Mouse (Mus musculus): ENCODE measurements around the gene Gm49384.
"Not testable (repeated sequence)": the region's sequence is repeated elsewhere in the genome, so short reads cannot be mapped to it uniquely, and the experiment has no call there.

Gene Gm49384

DNA sequence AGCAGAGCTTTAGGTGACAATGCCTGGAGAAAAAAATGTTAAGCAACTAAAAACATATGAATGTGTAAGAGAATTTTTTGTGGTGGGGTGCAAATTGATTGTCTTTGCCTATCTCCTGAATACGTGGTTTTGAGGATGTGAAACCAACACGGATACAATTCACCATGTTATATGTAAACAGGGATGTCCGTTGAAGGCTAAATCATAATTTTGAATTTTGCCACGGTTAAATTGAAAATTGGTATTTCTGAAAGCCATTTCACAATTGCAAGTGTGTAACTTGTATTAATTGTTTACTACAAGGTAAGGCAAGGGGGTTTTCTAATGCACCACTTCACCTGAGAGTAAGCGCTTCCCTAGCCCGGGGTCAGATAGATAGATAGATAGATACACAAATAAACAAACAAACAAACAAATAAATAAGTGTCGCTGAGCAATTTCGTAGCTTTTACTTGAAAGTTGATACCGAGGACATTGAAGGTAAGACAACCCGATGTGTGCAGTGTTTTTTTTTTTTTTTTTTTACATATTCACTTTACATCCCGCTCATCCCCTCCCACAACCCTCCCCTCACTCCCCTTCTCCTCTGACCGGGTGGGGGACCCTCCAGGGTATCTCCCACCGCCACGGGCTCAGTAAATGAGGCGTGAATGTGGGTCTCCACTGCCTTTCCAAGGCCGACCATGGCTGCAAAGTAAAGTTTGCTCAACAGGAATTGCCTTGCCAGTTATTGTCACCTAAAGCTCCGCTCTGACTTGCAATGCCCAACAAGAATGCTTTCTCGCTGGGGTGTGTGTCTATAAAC is 36.2 kb downstream of the Gm49384 start:
- no peak for DNase-seq (ENCODE audit: low spot score)

DNA sequence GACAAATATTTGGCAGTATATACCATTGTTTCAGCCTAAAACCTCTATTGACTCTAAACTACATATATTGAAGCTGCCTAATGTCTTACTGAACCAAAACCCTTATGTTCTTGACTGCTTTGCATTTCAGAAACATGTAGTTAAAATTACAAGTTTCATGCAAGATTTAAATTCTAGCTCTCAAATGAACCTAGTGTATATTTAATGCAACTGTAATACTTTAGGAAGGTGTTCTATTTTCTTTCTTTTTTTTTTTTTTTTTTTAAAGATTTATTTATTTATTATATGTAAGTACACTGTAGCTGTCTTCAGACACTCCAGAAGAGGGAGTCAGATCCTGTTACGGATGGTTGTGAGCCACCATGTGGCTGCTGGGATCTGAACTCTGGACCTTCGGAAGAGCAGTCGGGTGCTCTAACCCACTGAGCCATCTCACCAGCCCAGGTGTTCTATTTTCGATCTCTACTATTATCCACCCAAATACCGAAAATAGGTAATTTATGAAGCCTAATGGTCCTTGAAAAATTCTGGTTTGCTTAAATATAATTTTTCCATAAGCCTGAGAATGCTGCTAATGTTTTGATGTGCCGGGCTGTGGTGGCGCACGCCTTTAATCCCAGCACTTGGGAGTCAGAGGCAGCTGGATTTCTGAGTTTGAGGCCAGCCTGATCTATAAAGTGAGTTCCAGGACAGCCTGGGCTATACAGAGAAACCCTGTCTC is 37.0 kb downstream of the Gm49384 start:
- DNase-seq (ENCODE audit: low spot score) = not testable (repeated sequence)

DNA sequence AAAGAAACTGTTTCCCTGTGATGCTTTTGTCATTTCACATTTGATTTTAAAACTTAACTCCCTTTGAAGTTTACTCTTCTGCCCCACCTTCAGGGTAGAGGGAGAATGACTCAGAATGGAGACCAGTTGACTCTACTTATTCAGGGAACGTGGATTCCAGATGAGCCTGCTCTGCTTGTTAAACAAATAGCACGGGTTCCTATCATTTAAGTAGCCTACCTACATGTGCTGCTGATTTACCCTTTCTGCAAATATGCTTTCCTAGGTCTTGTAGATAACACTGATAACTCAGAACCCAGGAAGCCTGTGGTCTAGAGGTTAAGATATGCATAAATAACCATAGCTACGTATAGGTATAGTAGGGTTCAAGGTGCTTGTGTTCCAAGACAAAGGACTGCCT is 39.2 kb downstream of the Gm49384 start:
- no peak for DNase-seq (ENCODE audit: low spot score)

DNA sequence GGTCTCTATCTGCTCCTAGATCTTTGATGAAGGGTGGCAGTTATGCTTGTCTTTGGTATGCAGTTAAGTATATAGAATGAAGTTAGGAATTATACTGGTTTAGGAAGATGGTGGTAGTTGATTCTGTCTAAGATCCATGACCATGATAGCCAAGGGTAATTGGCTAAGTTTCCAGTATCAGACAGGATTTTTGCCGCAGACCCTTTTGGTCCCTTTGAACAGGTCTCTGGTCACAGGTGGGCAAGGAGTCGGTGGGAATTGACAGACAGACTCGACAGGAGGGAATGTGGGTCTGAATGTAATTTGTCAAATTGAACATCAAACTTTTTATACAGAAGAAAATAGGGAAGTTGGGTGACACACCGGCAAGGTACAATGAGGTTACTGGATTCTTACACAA is 40.5 kb downstream of the Gm49384 start:
- not testable (repeated sequence) for DNase-seq (ENCODE audit: low spot score)

DNA sequence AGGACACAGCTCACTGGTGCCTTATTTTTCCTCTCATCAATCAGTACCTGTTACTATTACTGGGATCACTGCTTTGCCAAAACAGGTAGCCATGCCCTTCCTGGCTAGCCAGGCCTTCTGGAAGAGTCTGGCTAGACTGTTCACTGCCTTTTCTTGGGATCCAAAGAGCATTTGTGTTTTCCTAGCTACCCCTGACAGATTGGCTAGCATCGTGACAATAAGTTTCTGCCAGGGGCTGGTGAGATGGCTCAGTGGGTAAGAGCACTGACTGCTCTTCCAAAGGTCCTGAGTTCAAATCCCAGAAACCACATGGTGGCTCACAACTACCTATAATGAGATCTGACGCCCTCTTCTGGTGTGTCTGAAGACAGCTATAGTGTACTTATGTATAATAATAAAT is 43.4 kb downstream of the Gm49384 start:
- DNase-seq (ENCODE audit: low spot score) = not testable (repeated sequence)

DNA sequence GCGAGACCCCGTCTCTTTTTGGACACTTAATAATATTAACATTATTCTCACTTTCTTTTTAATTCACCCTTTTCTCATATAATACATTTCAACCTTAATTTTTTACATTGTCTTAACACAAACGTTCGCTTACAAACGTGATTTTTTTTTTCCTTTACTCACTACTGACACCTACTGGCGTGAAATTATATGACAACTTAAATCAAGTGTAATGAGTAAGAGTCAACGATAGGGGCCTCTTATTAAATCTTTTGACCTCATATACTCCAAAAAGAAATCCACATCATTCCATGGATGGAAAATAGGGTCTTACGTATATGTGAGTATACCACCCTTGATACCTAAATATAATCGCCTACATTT is 44.5 kb downstream of the Gm49384 start:
- no peak for DNase-seq (ENCODE audit: low spot score)

DNA sequence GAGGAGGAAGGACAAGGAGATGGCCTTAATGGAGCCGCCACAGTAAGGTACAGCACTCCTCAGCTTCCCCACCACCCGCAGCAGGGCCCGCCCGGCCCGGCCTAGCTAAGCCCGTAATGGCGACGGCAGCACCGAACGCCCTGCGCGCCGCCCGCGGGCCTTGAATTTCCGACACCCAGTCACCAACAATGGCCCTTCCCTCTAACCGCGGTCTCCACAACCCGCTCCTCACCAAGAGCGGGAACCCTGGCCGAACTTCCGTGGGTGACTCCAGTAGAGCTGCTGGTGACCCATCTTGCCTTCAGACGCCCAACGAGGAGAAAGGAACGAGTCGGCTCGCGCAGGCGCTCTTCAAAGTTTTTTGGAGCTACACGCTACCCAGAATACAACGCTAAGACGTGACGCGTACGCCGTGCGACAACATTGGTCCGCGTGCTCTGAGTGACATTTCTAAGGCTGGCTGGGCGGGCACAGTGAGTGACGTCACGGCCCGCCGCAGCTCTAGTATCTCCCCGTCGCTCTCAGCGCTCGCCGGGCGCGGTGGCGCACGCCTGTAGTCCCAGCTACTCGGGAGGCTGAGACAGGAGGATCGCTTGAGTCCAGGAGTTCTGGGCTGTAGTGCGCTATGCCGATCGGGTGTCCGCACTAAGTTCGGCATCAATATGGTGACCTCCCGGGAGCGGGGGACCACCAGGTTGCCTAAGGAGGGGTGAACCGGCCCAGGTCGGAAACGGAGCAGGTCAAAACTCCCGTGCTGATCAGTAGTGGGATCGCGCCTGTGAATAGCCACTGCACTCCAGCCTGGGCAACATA is 45.1 kb downstream of the Gm49384 start, which contains the start of gene Rps29:
Gene Rps29, minus strand, starts transcription at position 422 of the 813 bp plus-strand sequence.
- DNase-seq (ENCODE audit: low spot score) = peak; percentile 97

DNA sequence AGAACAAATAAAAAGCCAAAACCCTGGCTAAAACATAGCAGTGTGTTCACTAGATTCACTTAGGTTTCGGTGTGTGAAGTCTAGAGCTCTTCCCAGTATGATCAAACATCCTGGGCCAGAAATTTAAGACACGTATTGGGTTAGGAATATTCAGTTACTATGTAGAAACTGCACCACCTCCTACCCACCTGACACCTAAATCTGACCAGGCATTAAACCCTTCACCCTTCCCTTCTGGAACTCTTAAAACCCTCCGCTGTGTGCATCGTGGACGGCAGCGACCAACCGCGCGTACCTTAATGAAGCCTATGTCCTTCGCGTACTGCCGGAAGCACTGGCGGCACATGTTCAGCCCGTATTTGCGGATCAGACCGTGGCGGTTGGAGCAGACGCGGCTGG is 45.7 kb downstream of the Gm49384 start:
- no peak for DNase-seq (ENCODE audit: low spot score)

DNA sequence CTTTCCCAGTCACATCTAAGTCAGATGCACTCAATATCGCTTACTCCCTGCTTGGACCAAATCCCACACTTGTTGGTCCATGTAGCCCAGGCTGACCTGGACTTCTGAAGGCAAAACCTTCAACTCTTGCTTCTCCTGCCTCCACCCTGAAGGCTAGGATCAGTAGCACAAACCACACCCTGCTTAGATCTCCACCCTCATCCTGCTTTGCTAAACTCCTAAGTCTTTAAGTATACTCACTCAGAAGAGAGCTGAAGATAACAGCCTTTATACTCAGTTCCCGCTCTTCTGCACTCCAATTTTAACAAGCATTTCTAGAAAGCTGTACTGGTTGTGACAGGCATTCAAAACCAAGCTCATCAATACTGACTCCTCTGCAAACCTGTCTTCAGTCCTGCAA is 47.0 kb downstream of the Gm49384 start:
- DNase-seq (ENCODE audit: low spot score) = no peak

DNA sequence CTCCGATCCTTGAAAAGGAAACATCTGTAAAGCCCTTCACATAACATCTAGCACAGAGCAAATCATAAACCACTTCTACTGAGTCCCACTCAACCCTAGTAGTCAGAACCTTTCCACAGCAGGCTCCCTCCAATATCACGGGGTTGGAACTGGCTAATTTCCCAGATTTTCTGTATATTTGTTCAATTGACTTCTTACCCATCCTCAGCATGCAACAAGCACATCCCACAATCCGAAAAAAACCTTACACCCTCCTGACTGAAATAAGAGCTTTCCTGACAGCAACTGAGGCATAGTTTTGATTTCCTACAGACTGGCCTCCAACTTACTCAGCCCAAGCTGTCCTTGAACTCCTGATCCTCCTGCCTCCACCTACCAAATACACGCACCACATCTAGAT is 47.6 kb downstream of the Gm49384 start:
- no peak for DNase-seq (ENCODE audit: low spot score)

DNA sequence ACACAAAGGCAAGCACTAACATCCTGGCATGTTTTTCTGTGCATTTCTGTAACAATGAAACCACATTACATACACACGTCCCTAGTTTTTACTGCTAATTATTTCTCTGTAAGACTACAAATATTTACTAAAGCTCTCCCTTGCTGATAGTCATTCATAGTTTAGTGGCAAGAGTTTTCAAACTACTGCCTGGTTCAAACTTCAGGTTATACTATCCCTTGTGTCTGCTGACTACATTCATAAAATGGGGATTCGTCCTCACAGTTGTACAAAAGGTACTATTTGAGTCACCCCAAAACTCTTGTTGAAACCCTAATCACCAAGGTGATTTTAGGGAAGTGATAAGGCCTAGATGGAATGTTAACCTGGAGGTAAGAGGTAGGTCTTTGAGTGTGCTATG is 48.1 kb downstream of the Gm49384 start:
- DNase-seq (ENCODE audit: low spot score) = no peak

DNA sequence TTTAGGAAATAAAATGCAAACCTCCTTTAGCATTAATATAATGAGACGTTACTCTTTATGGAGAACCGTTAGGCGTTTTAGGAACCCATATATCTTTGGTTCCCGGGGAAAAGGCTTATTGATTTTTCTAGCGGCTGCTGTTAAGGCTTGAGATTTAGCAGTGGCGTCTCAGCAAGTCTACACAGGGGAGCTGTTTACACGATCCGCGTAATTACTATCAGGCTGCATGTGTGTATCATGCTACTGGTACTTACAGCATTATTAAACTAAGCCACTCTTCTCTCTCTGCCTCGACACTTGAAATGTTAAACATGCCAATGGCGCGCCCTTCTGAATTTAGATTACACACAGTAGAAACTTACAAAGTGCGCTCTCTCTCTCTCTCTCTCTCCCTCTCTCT is 54.0 kb downstream of the Gm49384 start:
- no peak for DNase-seq (ENCODE audit: low spot score)

DNA sequence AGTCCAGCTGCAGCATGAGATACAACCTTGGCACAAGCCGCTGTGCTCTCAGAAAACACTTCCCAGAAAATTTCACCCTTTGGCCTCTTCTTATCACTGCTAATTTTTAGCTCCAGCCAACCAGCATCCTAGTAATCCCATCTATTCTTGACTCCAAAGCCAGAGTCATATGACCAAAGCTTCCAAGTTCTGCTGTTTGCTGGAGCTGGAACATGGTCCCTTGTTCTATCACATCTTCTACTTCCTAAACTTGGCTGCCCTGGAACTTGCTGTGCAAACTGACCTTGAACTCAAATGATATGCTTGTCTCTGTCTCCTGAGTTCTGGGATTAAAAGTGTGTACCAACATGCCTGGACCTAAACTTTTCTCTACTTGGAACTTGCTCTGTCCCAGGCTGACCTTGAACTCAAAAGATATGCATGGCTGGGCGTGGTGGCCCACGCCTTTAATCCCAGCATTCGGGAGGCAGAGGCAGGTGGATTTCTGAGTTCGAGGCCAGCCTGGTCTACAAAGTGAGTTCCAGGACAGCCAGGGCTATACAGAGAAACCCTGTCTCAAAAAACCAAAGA is 56.8 kb downstream of the Gm49384 start:
- no peak for DNase-seq (ENCODE audit: low spot score)

DNA sequence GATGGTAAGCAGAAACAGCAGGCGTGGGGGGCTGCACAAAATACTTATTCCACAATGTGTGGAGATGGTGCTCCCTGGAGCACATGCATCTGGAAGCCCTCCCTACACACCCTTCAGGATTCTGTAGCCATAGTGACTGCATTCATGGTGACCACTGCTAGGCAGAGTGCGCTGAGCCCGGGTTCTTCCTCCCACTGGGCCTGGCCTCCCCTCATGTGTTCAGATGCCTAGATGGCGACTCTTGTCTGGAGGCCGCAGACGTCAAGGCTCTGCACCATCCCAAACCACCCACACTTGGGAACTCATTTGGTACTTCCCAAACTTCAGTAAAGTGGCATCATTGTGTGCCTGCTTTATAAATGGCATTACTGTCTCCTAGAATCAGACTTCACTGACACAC is 60.6 kb downstream of the Gm49384 start:
- no peak for DNase-seq (ENCODE audit: low spot score)

DNA sequence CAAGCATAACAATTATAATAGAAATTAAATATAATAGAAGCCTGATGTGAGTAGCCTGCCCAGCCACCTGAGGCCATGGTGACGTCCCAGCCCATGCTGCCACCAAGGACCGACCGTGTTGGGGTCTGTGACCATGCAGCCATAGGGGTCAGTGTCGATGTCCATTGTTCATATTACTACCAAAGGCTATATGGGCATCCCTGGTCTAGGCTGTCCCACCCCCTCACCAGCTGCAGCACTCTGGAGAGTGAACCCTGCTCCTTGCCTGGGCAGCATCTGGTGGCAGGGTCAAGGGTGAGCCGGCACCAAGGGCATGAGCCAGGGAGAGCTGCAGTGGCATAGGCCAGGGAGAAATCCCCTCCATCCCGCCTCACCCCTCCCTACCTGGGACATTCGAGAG is 64.2 kb downstream of the Gm49384 start:
- no peak for DNase-seq (ENCODE audit: low spot score)

Data from spleen, adult 12 weeks (tissue).